Mouse (Mus musculus): ENCODE results near the gene Fbxw21. TPM values are rescaled to one million over a fixed set of nuclear protein-coding genes. Genes with fewer than 3 reads are reported as not detected.

The Fbxw21 gene
- total and polyA plus RNA-seq, 3 experiments: not detected

GRCm38 (mm10) chr9:109125043-109125442 is 36.8 kb downstream of the Fbxw21 start:
- Histone ChIP-seq H3K79me2 (replicated peaks; ENCODE audit: control insufficient read depth, extremely low read depth, insufficient read depth, poor library complexity, severe bottlenecking) (no peaks in the 10 kb centered on the region), H3K9me3 (replicated peaks; ENCODE audit: low read length) (no peaks in the 10 kb centered on the region), H3K27me3 (replicated peaks) (peaks cover 17% of the 10 kb centered on the region), H3K4me2 (ENCODE audit: insufficient read depth, low read depth, poor library complexity, severe bottlenecking) (no peak overlapping the region), H3K4me3 (replicated peaks in 1 of 3; ENCODE audit: low read depth in 2 of 3, low read length in 2 of 3, poor library complexity in 1 of 3) (no peak overlapping the region), H3K4me1 (ENCODE audit: control insufficient read depth in 1 of 2, insufficient read depth in 2 of 2) (peaks cover 0 to 5% of the 10 kb centered on the region in 2 experiments; a peak in 3 of 4 replicates), H3K27ac (ENCODE audit: insufficient read depth, low read depth) (no peak overlapping the region), H3K9ac (ENCODE audit: insufficient read depth, low read depth) (no peak overlapping the region), H3K36me3 (replicated peaks in 1 of 2; ENCODE audit: control insufficient read depth in 1 of 2, insufficient read depth in 1 of 2, low read length in 1 of 2) (no peaks in the 10 kb centered on the region)
- dilution Hi-C loops (cut with MboI; ENCODE audit: extremely low pct_ligation_motif_present, extremely low pct_unique_long_range_greater_than_20kb, low sequenced_read_pairs) (no loop called here), in situ Hi-C loops (cut with MboI; ENCODE audit: low pct_ligation_motif_present, low pct_unique_long_range_greater_than_20kb, low sequenced_read_pairs) (no loop called here)
- TF ChIP-seq MEF2A (IDR thresholded peaks at IDR 0.05; ENCODE audit: borderline replicate concordance, low read depth, low read length): no peak
- no peak for TF ChIP-seq TBP (conservative IDR thresholded peaks at IDR 0.05; ENCODE audit: low read depth, low read length)
- no peak for DNase-seq (ENCODE audit: extremely low read depth)

GRCm38 (mm10) chr9:109124164-109124563 is 37.7 kb downstream of the Fbxw21 start:
- H3K36me3 ChIP-seq (replicated peaks in 1 of 2; ENCODE audit: control insufficient read depth in 1 of 2, insufficient read depth in 1 of 2, low read length in 1 of 2): no peaks in the 10 kb centered on the region
- no peaks in the 10 kb centered on the region for H3K79me2 ChIP-seq (replicated peaks; ENCODE audit: control insufficient read depth, extremely low read depth, insufficient read depth, poor library complexity, severe bottlenecking)
- peaks cover 15% of the 10 kb centered on the region for H3K27me3 ChIP-seq (replicated peaks)
- H3K4me1 ChIP-seq (ENCODE audit: control insufficient read depth in 1 of 2, insufficient read depth in 2 of 2): peaks cover 0 to 2% of the 10 kb centered on the region in 2 experiments; a peak in 2 of 4 replicates
- no peak overlapping the region for H3K4me2 ChIP-seq (ENCODE audit: insufficient read depth, low read depth, poor library complexity, severe bottlenecking)
- H3K9ac ChIP-seq (ENCODE audit: insufficient read depth, low read depth): no peak overlapping the region
- no peak overlapping the region for H3K27ac ChIP-seq (ENCODE audit: insufficient read depth, low read depth)
- H3K9me3 ChIP-seq (replicated peaks; ENCODE audit: low read length): no peaks in the 10 kb centered on the region
- no peak overlapping the region for H3K4me3 ChIP-seq (replicated peaks in 1 of 3; ENCODE audit: low read depth in 2 of 3, low read length in 2 of 3, poor library complexity in 1 of 3)
- TF ChIP-seq SMC3 (IDR thresholded peaks at IDR 0.05; ENCODE audit: low read depth, low read length) (no peak), POLR2AphosphoS2 (IDR thresholded peaks at IDR 0.05; ENCODE audit: low read depth, low read length) (no peak), JUND (conservative IDR thresholded peaks at IDR 0.05; ENCODE audit: low read depth, low read length) (no peak), E2F4 (IDR thresholded peaks at IDR 0.05; ENCODE audit: insufficient replicate concordance, low read depth, low read length) (no peak), UBTF (IDR thresholded peaks at IDR 0.05; ENCODE audit: low read depth, low read length) (no peak), ZNF384 (IDR thresholded peaks at IDR 0.05; ENCODE audit: low read depth, low read length) (no peak), ETS1 (conservative IDR thresholded peaks at IDR 0.05; ENCODE audit: low read depth, low read length) (no peak), ZKSCAN1 (IDR thresholded peaks at IDR 0.05; ENCODE audit: borderline replicate concordance, low read depth, low read length) (no peak), EP300 (IDR thresholded peaks at IDR 0.05; ENCODE audit: low read length) (no peak), ZC3H11A (IDR thresholded peaks at IDR 0.05; ENCODE audit: low read depth, low read length) (no peak), IRF4 (IDR thresholded peaks at IDR 0.05; ENCODE audit: low read depth, low read length) (no peak), USF1 (IDR thresholded peaks at IDR 0.05; ENCODE audit: low read depth, low read length) (no peak), CTCF (conservative IDR thresholded peaks at IDR 0.05 in 1 of 2, IDR thresholded peaks at IDR 0.05 in 1 of 2; ENCODE audit: low read depth in 2 of 2, low read length in 2 of 2) (no peak), MAFK (IDR thresholded peaks at IDR 0.05; ENCODE audit: insufficient replicate concordance, low read length) (no peak), RCOR1 (conservative IDR thresholded peaks at IDR 0.05; ENCODE audit: low read depth, low read length) (no peak), ZMIZ1 (IDR thresholded peaks at IDR 0.05; ENCODE audit: low read depth, low read length) (no peak), MYC (IDR thresholded peaks at IDR 0.05; ENCODE audit: low read depth, low read length) (no peak), MEF2A (IDR thresholded peaks at IDR 0.05; ENCODE audit: borderline replicate concordance, low read depth, low read length) (no peak), TBP (conservative IDR thresholded peaks at IDR 0.05; ENCODE audit: low read depth, low read length) (no peak), MAX (IDR thresholded peaks at IDR 0.05; ENCODE audit: low read length) (no peak)
- in situ Hi-C loops (cut with MboI; ENCODE audit: low pct_ligation_motif_present, low pct_unique_long_range_greater_than_20kb, low sequenced_read_pairs) (no loop called here), dilution Hi-C loops (cut with MboI; ENCODE audit: extremely low pct_ligation_motif_present, extremely low pct_unique_long_range_greater_than_20kb, low sequenced_read_pairs) (no loop called here)
- no peak for DNase-seq (ENCODE audit: extremely low read depth)

Data from CH12.LX (cell line).